Mouse (Mus musculus) MEL-GATA-1-ER (cell line): Measurements from ENCODE around the gene Atoh8.

Experiments
- DNase-seq: peaks from one replicate; pipeline ENCODE4 v3.0.0-alpha.2; 2012; ENCODE audit warnings: low read depth; ENCODE audit errors: extremely low read depth

Atoh8 gene

DNA sequence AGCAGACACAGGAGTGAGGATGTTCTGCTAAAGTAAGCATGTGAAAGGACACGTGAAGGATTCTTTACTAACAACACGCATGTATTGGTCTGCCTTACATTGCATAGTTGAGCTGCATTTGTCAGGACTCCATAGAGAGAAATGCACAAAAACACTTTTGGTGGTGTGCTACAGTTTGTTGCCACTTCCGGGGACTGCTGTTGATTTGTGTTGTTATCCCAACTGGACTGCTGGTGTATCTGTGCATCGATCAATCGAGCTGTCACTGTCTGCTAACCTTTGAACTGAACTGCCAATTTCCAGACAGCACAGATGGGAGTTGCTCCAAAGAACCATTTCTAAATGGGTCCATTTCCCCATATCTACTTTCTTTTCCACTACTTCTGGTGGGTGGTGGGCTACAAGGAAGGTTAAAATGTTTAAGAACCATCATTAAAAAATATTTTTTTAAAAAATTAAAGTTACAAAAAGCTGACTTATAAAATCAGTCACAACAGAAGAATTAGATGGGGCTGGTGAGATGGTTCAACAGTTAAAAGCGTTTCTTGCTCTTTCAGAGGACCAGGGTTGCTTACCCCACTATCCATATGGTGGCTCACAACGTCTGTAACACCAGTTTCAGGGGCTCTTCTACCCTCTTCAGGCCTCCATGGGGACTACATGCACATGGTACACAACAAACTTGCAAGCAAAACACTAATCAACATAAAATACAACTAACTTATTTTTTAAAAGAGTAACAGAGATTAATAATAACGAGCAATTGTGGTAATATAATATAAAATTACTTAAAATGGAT lies 76.2 kb downstream of the Atoh8 start:
- DNase-seq, result no peak
